Mouse (Mus musculus): Measurements from ENCODE around the gene Tgfbr1.

DNA sequence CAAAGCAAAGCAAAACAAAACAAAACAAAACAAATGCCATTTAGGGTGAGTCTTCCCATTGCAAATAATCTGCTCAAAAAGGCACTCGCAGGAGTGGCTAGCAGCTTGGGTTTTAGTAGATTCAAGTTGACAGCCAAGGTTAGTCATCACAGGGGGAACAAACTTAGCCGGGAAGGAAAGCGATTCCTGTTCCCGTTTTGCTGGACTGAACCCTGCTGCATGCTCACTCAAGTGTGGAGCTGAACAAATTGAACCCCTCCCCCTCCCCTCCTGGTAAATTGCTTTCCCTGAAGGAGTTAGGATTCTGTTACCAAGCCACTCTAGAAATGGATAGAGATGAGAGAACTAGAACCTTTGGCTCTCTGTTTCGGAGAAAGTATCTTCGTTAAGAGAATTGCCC is 3.3 kb upstream of the Tgfbr1 start:
- TF ChIP-seq RCOR1 (IDR thresholded peaks at IDR 0.05; ENCODE audit: low read depth, low read length) (no peak), CTCF (IDR thresholded peaks at IDR 0.05 in 2 of 3, conservative IDR thresholded peaks at IDR 0.05 in 1 of 3; ENCODE audit: control insufficient read depth in 1 of 3, insufficient read depth in 1 of 3, low read depth in 2 of 3, low read length in 3 of 3, poor library complexity in 1 of 3, severe bottlenecking in 1 of 3) (no peak), TCF12 (IDR thresholded peaks at IDR 0.05; ENCODE audit: low read depth, low read length) (no peak), USF2 (IDR thresholded peaks at IDR 0.05; ENCODE audit: borderline replicate concordance in 1 of 2, insufficient read depth in 1 of 2, low read depth in 1 of 2, low read length in 2 of 2) (no peak), CHD1 (IDR thresholded peaks at IDR 0.05; ENCODE audit: low read depth, low read length) (no peak), ZKSCAN1 (IDR thresholded peaks at IDR 0.05; ENCODE audit: low read depth, low read length) (no peak), E2F4 (IDR thresholded peaks at IDR 0.05; ENCODE audit: borderline replicate concordance, low read depth, low read length) (no peak), NELFE (IDR thresholded peaks at IDR 0.05; ENCODE audit: low read depth, low read length) (no peak), GATA1 (IDR thresholded peaks at IDR 0.05; ENCODE audit: low read depth, low read length) (no peak), POLR2A (IDR thresholded peaks at IDR 0.05; ENCODE audit: control insufficient read depth in 1 of 2, insufficient read depth in 1 of 2, low read depth in 1 of 2, low read length in 2 of 2, poor library complexity in 1 of 2) (no peak), ETS1 (IDR thresholded peaks at IDR 0.05; ENCODE audit: low read depth, low read length) (no peak)

Measured in MEL (cell line).